Mouse (Mus musculus): ENCODE measurements around the gene Gm6583.
A peak's percentile ranks its signal among the peaks of the same experiment; 100 is the strongest.

Gene Gm6583

DNA sequence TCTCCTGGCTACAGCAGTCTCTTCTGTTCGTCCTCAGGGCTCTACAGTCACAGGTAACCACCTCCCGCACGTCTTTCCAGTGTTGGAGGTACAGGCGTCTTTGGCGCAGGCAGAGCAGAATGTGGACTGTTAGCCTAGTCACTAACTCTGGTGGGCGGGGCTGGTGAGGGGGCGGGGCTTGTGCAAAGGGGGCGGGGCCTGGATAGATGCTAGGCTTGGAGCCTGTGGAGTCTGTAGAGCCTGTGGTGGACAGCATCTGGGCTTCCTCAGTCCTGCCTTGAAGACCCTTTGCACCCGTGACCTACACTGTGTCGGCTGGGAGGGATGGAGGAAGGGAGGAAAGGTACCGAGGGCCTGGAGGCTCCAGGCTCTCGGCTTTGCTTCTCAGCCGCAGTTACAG, at the start of gene Gm6583:
Gene Gm6583, minus strand, starts transcription at position 124 of the 400 bp plus-strand sequence.
- DNase-seq (ENCODE audit: low spot score), result no peak

- no peak for DNase-seq (ENCODE audit: low spot score)
Observed at GRCm38 (mm10) chr5:112402437-112402836, 46.6 kb upstream of the Gm6583 start.

GRCm38 (mm10) chr5:112399284-112399683, 43.5 kb upstream of the Gm6583 start:
- DNase-seq (ENCODE audit: low spot score), result no peak

DNA sequence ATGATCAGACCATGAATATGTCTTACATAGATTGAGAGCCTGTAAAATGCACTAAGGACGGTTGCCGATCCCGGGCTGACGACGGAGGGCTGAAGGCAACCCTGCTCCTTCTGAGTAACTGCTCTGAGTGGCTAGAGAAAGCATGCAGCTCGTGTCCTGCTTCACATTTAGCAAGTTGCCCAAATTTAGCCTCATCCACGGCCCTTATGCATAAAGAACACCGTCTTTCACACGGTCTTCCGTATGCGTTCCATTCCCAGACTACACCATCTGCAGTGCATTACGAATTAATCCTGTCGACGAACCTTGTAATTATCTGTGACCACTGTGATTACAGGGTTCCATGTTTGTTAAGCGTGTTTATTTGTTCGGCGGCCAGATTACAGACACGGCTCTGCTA, 40.2 kb upstream of the Gm6583 start:
- DNase-seq (ENCODE audit: low spot score), result peak; percentile 33

- DNase-seq (ENCODE audit: low spot score), result peak; percentile 90
Observed at GRCm38 (mm10) chr5:112394779-112395443, 39.1 kb upstream of the Gm6583 start, which contains the start of gene Asphd2. Gene Asphd2 (minus strand): TSS chr5:112394866.

DNA sequence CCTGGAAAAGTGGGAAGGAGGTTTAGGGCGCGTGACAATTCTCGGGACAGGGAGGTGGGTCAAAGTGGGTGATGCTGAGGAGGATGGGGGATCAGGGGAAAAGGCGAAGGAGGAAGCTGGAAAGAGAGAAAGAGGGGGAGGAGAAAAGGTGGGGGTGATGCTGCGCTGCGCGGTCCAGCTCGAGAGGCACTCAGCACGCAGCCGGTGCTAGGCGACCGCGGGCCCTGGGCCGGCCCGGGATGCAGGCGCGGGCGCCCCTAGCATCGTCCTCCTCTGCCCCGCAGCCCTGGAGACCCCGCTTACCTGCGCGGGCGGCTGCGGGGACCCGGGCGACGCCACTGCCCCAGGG, 38.6 kb upstream of the Gm6583 start:
- no peak for DNase-seq (ENCODE audit: low spot score)

- peak; percentile 32 for DNase-seq (ENCODE audit: low spot score)
Observed at GRCm38 (mm10) chr5:112393741-112394414, 38.0 kb upstream of the Gm6583 start.

DNA sequence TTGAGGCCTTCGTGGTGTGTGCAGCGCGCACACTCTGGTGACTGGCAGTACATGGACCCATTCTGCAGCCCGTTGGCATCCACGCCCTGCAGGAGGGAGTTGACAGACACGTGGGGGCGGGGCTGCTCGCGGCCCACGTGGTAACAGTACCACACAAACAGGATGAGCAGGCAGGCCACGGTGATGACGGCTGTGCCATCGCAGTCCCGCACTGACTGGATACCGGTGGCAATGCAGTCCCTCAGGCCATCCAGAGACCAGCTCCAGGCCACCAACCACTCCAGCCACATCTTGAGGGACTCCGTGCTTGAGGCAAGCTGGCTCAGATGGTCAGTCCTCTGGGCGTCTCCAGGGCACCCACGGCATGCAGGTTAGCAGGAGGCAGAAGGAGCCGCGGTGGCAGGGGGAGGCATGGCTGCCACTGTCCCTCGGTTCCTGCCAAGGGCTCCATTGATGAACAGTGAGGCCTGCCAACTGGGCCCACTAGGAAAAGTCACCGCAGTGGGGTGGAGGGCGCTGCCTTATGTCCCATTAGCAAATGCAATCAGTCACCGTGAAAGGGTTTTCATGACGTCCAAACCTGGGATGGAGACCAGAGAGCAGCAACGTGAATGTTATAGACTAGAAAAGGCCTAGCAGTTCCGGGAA, 36.0 kb upstream of the Gm6583 start:
- DNase-seq (ENCODE audit: low spot score), result no peak

GRCm38 (mm10) chr5:112391002-112391401, 35.2 kb upstream of the Gm6583 start:
- DNase-seq (ENCODE audit: low spot score), result no peak

DNA sequence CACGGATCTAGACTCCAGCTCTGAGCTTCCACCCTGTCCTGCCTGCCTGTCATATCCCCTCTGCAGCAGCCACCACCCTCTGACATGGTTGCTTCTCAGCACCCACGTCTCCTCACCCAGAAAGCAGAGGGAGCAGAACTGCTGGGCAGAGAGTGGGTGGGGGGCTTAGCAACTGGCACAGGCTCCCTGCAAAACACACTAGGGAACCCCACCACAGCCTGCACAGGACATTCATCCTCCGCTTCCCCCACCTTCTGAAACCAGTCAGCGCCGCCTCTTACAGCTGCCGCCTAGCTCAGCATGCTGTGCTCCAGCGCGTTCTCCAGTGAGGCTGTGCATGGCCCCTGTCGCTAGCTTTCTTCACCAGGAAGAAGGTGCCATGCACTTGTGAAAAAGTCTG, 33.5 kb upstream of the Gm6583 start:
- no peak for DNase-seq (ENCODE audit: low spot score)

DNA sequence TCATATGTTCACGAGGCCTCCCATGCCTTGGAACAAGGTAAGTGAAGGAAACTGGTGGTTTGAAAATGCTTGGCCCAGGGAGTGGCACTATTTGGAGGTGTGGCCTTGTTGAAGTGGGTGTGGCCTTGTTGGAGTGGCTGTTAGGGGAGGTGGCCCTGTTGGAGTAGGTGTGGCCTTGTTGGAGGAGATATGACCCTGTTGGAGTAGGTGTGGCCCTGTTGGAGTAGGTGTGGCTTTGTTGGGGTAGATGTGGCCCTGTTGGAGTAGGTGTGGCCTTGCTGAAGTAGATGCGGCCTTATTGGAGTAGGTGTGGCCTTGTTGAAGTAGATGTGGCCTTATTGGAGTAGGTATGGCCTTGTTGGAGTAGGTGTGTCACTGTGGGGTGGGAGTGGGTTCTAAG, 30.1 kb upstream of the Gm6583 start:
- no peak for DNase-seq (ENCODE audit: low spot score)

GRCm38 (mm10) chr5:112384805-112385472, 29.1 kb upstream of the Gm6583 start:
- DNase-seq (ENCODE audit: low spot score), result no peak

DNA sequence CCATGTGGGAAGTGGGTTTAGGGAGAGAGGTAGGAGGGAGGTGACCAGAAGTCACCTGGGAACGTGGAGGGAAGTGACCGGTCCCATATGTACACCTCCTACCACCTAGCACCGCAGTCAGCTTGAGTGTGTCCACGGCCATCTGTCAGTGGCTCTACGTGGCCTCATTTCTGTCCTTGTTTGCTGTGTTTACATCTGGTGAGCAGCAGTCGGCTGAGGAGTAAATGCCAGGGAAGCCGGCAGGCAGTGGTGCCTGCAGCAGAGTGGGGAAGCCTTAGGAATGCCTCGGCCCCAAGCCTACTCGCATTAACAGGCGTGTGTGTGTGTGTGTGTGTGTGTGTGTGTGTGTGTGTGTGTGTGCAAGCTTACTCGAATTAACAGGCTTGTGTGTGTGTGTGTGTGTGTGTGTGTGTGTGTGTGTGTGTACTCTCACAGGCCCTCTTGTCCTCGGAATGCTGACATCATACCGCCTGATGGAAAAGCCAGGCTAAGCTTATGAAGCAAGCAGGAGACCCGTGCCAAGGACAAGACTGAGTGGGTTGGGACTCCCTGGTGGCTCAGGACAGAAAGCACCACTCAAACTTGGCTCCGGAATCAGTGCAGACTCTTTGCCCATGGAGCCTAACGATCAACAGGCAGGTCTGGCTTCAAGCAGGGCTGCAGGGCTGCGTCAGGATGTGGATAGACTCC, 27.0 kb upstream of the Gm6583 start:
- DNase-seq (ENCODE audit: low spot score), result no peak

DNA sequence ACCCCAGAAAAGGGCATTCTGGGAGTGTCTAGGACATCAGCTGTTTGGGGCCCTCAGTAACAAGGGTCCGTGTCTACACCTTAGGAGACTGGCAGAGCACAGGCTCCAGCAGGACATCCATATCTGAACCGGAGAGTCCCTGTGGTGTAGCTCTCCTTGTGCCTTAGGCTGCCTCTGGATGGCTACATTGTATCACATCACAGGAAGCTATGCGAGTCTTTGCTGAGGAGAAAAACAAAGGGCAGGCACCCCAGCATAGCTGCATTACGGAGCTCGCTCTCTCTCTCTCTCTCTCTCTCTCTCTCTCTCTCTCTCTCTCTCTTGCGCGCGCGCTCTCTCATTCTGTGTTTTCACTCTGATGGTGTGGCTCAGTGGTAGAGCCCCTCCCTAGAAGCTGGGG, 26.2 kb upstream of the Gm6583 start:
- DNase-seq (ENCODE audit: low spot score), result no peak

- no peak for DNase-seq (ENCODE audit: low spot score)
Observed at GRCm38 (mm10) chr5:112381154-112381553, 25.3 kb upstream of the Gm6583 start.

GRCm38 (mm10) chr5:112378716-112379115, 22.9 kb upstream of the Gm6583 start:
- no peak for DNase-seq (ENCODE audit: low spot score)

DNA sequence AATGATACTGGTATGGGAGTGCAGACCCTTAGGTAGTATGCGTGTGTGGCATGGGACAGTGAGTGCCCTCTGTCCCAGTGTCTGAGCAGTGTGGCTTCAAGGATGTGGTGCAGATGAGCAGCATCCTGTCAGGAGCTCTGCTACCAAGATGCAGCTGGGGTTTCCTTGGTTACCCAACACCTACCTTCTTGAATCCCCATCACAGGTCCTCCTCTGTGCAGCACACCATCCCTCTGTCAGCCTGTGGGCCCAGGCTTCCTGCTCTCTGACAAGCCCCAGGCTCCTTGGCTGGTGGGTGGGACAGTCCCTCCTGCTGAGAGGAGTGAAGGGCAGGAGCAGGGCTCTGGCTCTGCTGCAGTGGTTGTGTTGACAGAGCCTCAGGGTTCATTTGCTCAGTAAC, 21.5 kb upstream of the Gm6583 start:
- no peak for DNase-seq (ENCODE audit: low spot score)

- no peak for DNase-seq (ENCODE audit: low spot score)
Observed at GRCm38 (mm10) chr5:112376111-112376510, 20.3 kb upstream of the Gm6583 start.

GRCm38 (mm10) chr5:112371933-112372332, 16.1 kb upstream of the Gm6583 start:
- DNase-seq (ENCODE audit: low spot score), result peak; percentile 71

GRCm38 (mm10) chr5:112370236-112370813, 14.5 kb upstream of the Gm6583 start:
- no peak for DNase-seq (ENCODE audit: low spot score)

- no peak for DNase-seq (ENCODE audit: low spot score)
Observed at GRCm38 (mm10) chr5:112369326-112369725, 13.5 kb upstream of the Gm6583 start.

DNA sequence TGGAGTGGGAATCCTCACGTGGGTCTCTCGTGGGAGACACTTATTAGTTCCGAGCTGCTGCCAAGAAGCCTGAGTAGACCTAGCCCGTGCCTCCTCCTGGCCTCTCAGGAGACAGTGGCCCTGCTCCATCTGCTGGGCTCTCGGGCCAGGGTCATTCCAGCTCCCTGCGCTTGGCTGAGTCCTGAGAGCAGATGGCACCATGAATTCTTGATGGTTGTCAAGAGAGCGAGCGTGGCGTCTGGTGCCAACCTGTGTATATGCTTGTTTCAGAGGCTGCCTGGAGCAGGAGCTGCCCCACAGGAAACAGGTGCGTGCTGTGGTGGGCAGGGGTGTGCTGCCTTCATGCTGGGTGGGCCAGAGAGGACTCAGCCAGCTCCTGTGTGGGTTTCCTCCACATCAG, 12.8 kb upstream of the Gm6583 start:
- no peak for DNase-seq (ENCODE audit: low spot score)

Data from embryo, embryonic 10.5 days (tissue).